Mouse (Mus musculus): ENCODE results near the gene Sh2d1a. TPM values are rescaled to one million over a fixed set of nuclear protein-coding genes. Genes with fewer than 3 reads are reported as not detected.

Gene Sh2d1a
- not detected in 2 replicates for total RNA-seq (2014; rRNA removed)
- 7.8 and 8.2 TPM in 2 replicates for polyA plus RNA-seq (2015; fragmentation: Nextera tagmentation; extraction: Ambion mirVana)

- 75% methylated on average over 13 of the region's 13 CpGs for WGBS
- no peak for ATAC-seq (ENCODE audit: low FRiP score)
These were observed at the start of gene Sh2d1a for GRCm38 (mm10) chrX:42502291-42503043. TSS of gene Sh2d1a (plus strand) at chrX:42502453.

GRCm38 (mm10) chrX:42453001-42453400, 49.3 kb upstream of the Sh2d1a start:
- Histone ChIP-seq H3K4me3 (ENCODE audit: low read depth, low read length) (no peak overlapping the region), H3K9me3 (ENCODE audit: low read length) (no peaks in the 10 kb centered on the region), H3K27ac (ENCODE audit: low read depth, low read length) (no peak overlapping the region), H3K9ac (replicated peaks; ENCODE audit: low read length, poor library complexity, severe bottlenecking) (no peak overlapping the region), H3K36me3 (ENCODE audit: insufficient read depth, low read length) (no peaks in the 10 kb centered on the region), H3K4me1 (ENCODE audit: insufficient read depth, low read length) (no peaks in the 10 kb centered on the region), H3K4me2 (ENCODE audit: low read depth, low read length, poor library complexity, severe bottlenecking) (no peak overlapping the region), H3K27me3 (ENCODE audit: insufficient read depth, low read length) (no peaks in the 10 kb centered on the region)
- TF ChIP-seq CTCF (IDR thresholded peaks at IDR 0.05): no peak
- DNase-seq (ENCODE audit: low spot score): no peak
- no peak for ATAC-seq (ENCODE audit: low FRiP score)
- WGBS: 94% methylated on average over 1 of the region's 1 CpGs

More at GRCm38 (mm10) chrX:42502291-42503043, at the start of gene Sh2d1a:
- H3K27ac ChIP-seq (ENCODE audit: low read depth, low read length): no peak within 1 kb of the TSS
- no peak within 1 kb of the TSS for H3K4me2 ChIP-seq (ENCODE audit: low read depth, low read length, poor library complexity, severe bottlenecking)
- H3K9ac ChIP-seq (replicated peaks; ENCODE audit: low read length, poor library complexity, severe bottlenecking): no peak within 1 kb of the TSS
- H3K9me3 ChIP-seq (ENCODE audit: low read length): no peaks in the 10 kb centered on the region
- no peaks in the 10 kb centered on the region for H3K4me1 ChIP-seq (ENCODE audit: insufficient read depth, low read length)
- H3K27me3 ChIP-seq (ENCODE audit: insufficient read depth, low read length): no peaks in the 10 kb centered on the region
- no peak within 1 kb of the TSS for H3K4me3 ChIP-seq (ENCODE audit: low read depth, low read length)
- no peaks in the 10 kb centered on the region for H3K36me3 ChIP-seq (ENCODE audit: insufficient read depth, low read length)
- no peak for TF ChIP-seq CTCF (IDR thresholded peaks at IDR 0.05)
- DNase-seq (ENCODE audit: low spot score): no peak

GRCm38 (mm10) chrX:42454533-42454932, 47.7 kb upstream of the Sh2d1a start:
- H3K4me3 ChIP-seq (ENCODE audit: low read depth, low read length): no peak overlapping the region
- no peaks in the 10 kb centered on the region for H3K27me3 ChIP-seq (ENCODE audit: insufficient read depth, low read length)
- no peak for DNase-seq (ENCODE audit: low spot score)
- no peaks in the 10 kb centered on the region for H3K36me3 ChIP-seq (ENCODE audit: insufficient read depth, low read length)
- H3K4me2 ChIP-seq (ENCODE audit: low read depth, low read length, poor library complexity, severe bottlenecking): no peak overlapping the region
- no peak overlapping the region for H3K27ac ChIP-seq (ENCODE audit: low read depth, low read length)
- H3K9me3 ChIP-seq (ENCODE audit: low read length): no peaks in the 10 kb centered on the region
- no peak for ATAC-seq (ENCODE audit: low FRiP score)
- H3K9ac ChIP-seq (replicated peaks; ENCODE audit: low read length, poor library complexity, severe bottlenecking): no peak overlapping the region
- 73% methylated on average over 7 of the region's 7 CpGs for WGBS
- no peaks in the 10 kb centered on the region for H3K4me1 ChIP-seq (ENCODE audit: insufficient read depth, low read length)
- no peak for TF ChIP-seq CTCF (IDR thresholded peaks at IDR 0.05)

- Histone ChIP-seq H3K9ac (replicated peaks; ENCODE audit: low read length, poor library complexity, severe bottlenecking) (no peak within 1 kb of the TSS), H3K27me3 (ENCODE audit: insufficient read depth, low read length) (no peaks in the 10 kb centered on the region), H3K4me2 (ENCODE audit: low read depth, low read length, poor library complexity, severe bottlenecking) (no peak within 1 kb of the TSS), H3K27ac (ENCODE audit: low read depth, low read length) (no peak within 1 kb of the TSS), H3K9me3 (ENCODE audit: low read length) (peaks cover 4% of the 10 kb centered on the region; the same call in 1 of the 2 replicates), H3K4me3 (ENCODE audit: low read depth, low read length) (no peak within 1 kb of the TSS), H3K36me3 (ENCODE audit: insufficient read depth, low read length) (no peaks in the 10 kb centered on the region), H3K4me1 (ENCODE audit: insufficient read depth, low read length) (no peaks in the 10 kb centered on the region)
- no peak for ATAC-seq (ENCODE audit: low FRiP score)
- 92% methylated on average over 16 of the region's 16 CpGs for WGBS
- DNase-seq (ENCODE audit: low spot score): no peak
- no peak for TF ChIP-seq CTCF (IDR thresholded peaks at IDR 0.05)
These were observed 12.8 kb upstream of the Sh2d1a start, which contains the start of gene Tex13c2 for GRCm38 (mm10) chrX:42489446-42489845. TSS of gene Tex13c2 (plus strand) at chrX:42489691.

GRCm38 (mm10) chrX:42490336-42490735, 11.9 kb upstream of the Sh2d1a start:
- ATAC-seq (ENCODE audit: low FRiP score): no peak

GRCm38 (mm10) chrX:42500538-42500937, 1.7 kb upstream of the Sh2d1a start:
- Histone ChIP-seq H3K9me3 (ENCODE audit: low read length) (no peaks in the 10 kb centered on the region), H3K9ac (replicated peaks; ENCODE audit: low read length, poor library complexity, severe bottlenecking) (no peak overlapping the region), H3K27ac (ENCODE audit: low read depth, low read length) (no peak overlapping the region), H3K27me3 (ENCODE audit: insufficient read depth, low read length) (no peaks in the 10 kb centered on the region), H3K4me2 (ENCODE audit: low read depth, low read length, poor library complexity, severe bottlenecking) (no peak overlapping the region), H3K4me1 (ENCODE audit: insufficient read depth, low read length) (no peaks in the 10 kb centered on the region), H3K4me3 (ENCODE audit: low read depth, low read length) (no peak overlapping the region), H3K36me3 (ENCODE audit: insufficient read depth, low read length) (no peaks in the 10 kb centered on the region)
- no peak for TF ChIP-seq CTCF (IDR thresholded peaks at IDR 0.05)
- ATAC-seq (ENCODE audit: low FRiP score) (no peak), DNase-seq (ENCODE audit: low spot score) (no peak)

More at GRCm38 (mm10) chrX:42490336-42490735, 11.9 kb upstream of the Sh2d1a start:
- peaks cover 4% of the 10 kb centered on the region; the same call in 1 of the 2 replicates for H3K9me3 ChIP-seq (ENCODE audit: low read length)
- H3K4me3 ChIP-seq (ENCODE audit: low read depth, low read length): no peak overlapping the region
- H3K9ac ChIP-seq (replicated peaks; ENCODE audit: low read length, poor library complexity, severe bottlenecking): no peak overlapping the region
- 95% methylated on average over 8 of the region's 8 CpGs for WGBS
- H3K4me2 ChIP-seq (ENCODE audit: low read depth, low read length, poor library complexity, severe bottlenecking): no peak overlapping the region
- DNase-seq (ENCODE audit: low spot score): peak; percentile 3
- no peaks in the 10 kb centered on the region for H3K27me3 ChIP-seq (ENCODE audit: insufficient read depth, low read length)
- no peaks in the 10 kb centered on the region for H3K36me3 ChIP-seq (ENCODE audit: insufficient read depth, low read length)
- H3K27ac ChIP-seq (ENCODE audit: low read depth, low read length): no peak overlapping the region
- no peak for TF ChIP-seq CTCF (IDR thresholded peaks at IDR 0.05)
- H3K4me1 ChIP-seq (ENCODE audit: insufficient read depth, low read length): no peaks in the 10 kb centered on the region

Data from midbrain, postnatal 0 days (tissue).